Mouse (Mus musculus): ENCODE data around the gene Dap.

Gene Dap

GRCm38 (mm10) chr15:31224135-31224761 is at the start of gene Dap:
Dap (plus strand) TSS chr15:31224314.
- DNase-seq (ENCODE audit: extremely low spot score): peak; percentile 96

GRCm38 (mm10) chr15:31176566-31176965 is 47.5 kb upstream of the Dap start:
- no peak for DNase-seq (ENCODE audit: extremely low spot score)

GRCm38 (mm10) chr15:31184651-31185443 is 39.3 kb upstream of the Dap start:
- DNase-seq (ENCODE audit: extremely low spot score): no peak

GRCm38 (mm10) chr15:31185506-31185905 is 38.6 kb upstream of the Dap start:
- no peak for DNase-seq (ENCODE audit: extremely low spot score)

GRCm38 (mm10) chr15:31186371-31186901 is 37.7 kb upstream of the Dap start:
- DNase-seq (ENCODE audit: extremely low spot score): no peak

- no peak for DNase-seq (ENCODE audit: extremely low spot score)
These were observed 31.6 kb upstream of the Dap start for GRCm38 (mm10) chr15:31192563-31192962.

GRCm38 (mm10) chr15:31195776-31196175 is 28.3 kb upstream of the Dap start:
- no peak for DNase-seq (ENCODE audit: extremely low spot score)

- no peak for DNase-seq (ENCODE audit: extremely low spot score)
These were observed 16.6 kb upstream of the Dap start for GRCm38 (mm10) chr15:31207346-31208093.

- no peak for DNase-seq (ENCODE audit: extremely low spot score)
These were observed 12.2 kb upstream of the Dap start for GRCm38 (mm10) chr15:31211910-31212309.

- DNase-seq (ENCODE audit: extremely low spot score): no peak
These were observed 10.4 kb upstream of the Dap start for GRCm38 (mm10) chr15:31213619-31214270.

GRCm38 (mm10) chr15:31222216-31222615 is 1.9 kb upstream of the Dap start:
- DNase-seq (ENCODE audit: extremely low spot score): no peak

- no peak for DNase-seq (ENCODE audit: extremely low spot score)
These were observed 449 bp upstream of the Dap start for GRCm38 (mm10) chr15:31223596-31224134.

GRCm38 (mm10) chr15:31224806-31225642 is 910 bp downstream of the Dap start:
- peak; percentile 17 for DNase-seq (ENCODE audit: extremely low spot score)

GRCm38 (mm10) chr15:31225643-31226325 is 1.7 kb downstream of the Dap start:
- DNase-seq (ENCODE audit: extremely low spot score): no peak

- DNase-seq (ENCODE audit: extremely low spot score): no peak
These were observed 2.4 kb downstream of the Dap start for GRCm38 (mm10) chr15:31226464-31226863.

GRCm38 (mm10) chr15:31227793-31228192 is 3.7 kb downstream of the Dap start:
- DNase-seq (ENCODE audit: extremely low spot score): no peak

GRCm38 (mm10) chr15:31233006-31233405 is 8.9 kb downstream of the Dap start:
- no peak for DNase-seq (ENCODE audit: extremely low spot score)

- no peak for DNase-seq (ENCODE audit: extremely low spot score)
These were observed 11.9 kb downstream of the Dap start for GRCm38 (mm10) chr15:31235794-31236548.

GRCm38 (mm10) chr15:31236549-31236907 is 12.4 kb downstream of the Dap start:
- DNase-seq (ENCODE audit: extremely low spot score): no peak

All from embryo, embryonic 9.5 days (tissue).